Mouse (Mus musculus): ENCODE measurements at regions not wholly inside any gene's neighbourhood (a gene's known extent, or its start where the extent isn't known, plus 50 kb on each side); places are given as distances from the start of the nearest gene placed in this dataset.
A peak's percentile ranks its signal among the peaks of the same experiment; 100 is the strongest.

DNA sequence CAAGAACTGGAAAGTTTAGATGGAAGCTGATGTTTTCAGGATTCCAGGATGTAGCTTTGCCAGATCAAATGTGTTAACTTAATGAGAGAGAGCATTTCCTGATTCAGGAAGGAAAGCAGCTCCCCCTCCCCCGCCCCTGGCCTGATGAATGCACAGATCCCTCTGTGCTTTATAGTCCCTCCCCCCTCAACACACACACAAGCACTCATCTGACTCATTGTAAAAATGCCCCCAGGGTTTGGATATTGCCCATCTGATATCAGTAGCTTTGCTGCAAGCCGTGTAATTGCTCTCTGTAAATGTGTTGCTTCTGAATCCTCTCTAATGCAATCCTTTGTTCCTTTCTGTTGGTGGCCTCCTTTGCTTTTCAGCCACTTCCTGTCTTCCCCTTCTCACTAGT is 221.5 kb upstream of the Cxxc4 start:
- no peak for DNase-seq (ENCODE audit: extremely low spot score, low spot score)
- peak overlapping the region; percentile 63 for H3K27ac ChIP-seq
- H3K27me3 ChIP-seq (ENCODE audit: poor library complexity, severe bottlenecking), result no peaks in the 10 kb centered on the region
- H3K9me3 ChIP-seq, result no peaks in the 10 kb centered on the region
- peaks cover 11% of the 10 kb centered on the region for H3K4me1 ChIP-seq
- H3K4me3 ChIP-seq, result no peak overlapping the region
- 59% methylated on average over 2 of the region's 2 CpGs for WGBS
- H3K36me3 ChIP-seq (replicated peaks), result no peaks in the 10 kb centered on the region

DNA sequence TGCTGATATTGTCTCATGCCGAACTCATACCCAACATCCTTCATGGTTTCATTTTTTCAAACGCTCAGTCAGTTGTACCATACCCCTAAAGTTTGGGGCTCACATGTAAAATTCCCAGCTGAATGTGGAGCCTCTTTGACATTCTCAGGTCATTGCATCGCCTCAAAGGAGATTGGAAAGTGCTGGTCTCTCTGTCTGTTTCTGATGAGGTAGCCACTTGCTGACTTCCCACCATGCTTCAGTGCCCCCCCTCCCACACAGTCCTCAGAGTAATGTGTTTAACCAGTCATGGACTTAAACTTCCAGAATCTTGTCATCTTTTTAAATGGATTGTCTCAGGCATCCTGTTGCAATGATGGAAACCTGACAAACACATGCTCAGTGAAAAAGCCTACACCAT is 220.9 kb upstream of the Cxxc4 start:
- Histone ChIP-seq H3K4me1 (peaks cover 11% of the 10 kb centered on the region), H3K27ac (no peak overlapping the region), H3K9me3 (no peaks in the 10 kb centered on the region), H3K36me3 (replicated peaks) (no peaks in the 10 kb centered on the region), H3K27me3 (ENCODE audit: poor library complexity, severe bottlenecking) (no peaks in the 10 kb centered on the region), H3K4me3 (no peak overlapping the region)
- no peak for DNase-seq (ENCODE audit: extremely low spot score, low spot score)
- WGBS, result 87% methylated on average over 3 of the region's 3 CpGs

DNA sequence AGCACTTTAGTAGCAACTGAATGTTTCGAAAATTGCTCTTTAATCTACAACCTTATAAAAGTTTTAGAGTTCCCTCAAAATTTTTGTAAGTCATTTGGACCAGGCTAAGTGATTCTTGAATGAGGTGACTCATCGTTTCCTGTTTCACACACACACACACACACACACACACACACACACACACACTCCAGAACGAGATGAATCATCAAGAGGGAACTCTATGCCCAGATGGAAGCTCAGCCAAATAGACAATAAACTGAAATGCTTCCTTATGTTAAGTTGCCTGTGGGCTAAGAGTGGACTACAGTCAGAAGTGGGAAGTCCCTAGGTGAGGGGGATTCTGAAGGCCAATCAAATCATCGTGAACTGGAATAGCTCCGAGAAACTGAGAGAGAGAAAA is 202.4 kb upstream of the Cxxc4 start:
- H3K4me3 ChIP-seq, result no peak overlapping the region
- H3K9me3 ChIP-seq, result no peaks in the 10 kb centered on the region
- WGBS, result 85% methylated on average over 5 of the region's 5 CpGs
- H3K27me3 ChIP-seq (ENCODE audit: poor library complexity, severe bottlenecking), result no peaks in the 10 kb centered on the region
- H3K36me3 ChIP-seq (replicated peaks), result no peaks in the 10 kb centered on the region
- no peak for DNase-seq (ENCODE audit: extremely low spot score, low spot score)
- H3K27ac ChIP-seq, result no peak overlapping the region
- H3K4me1 ChIP-seq, result no peaks in the 10 kb centered on the region

DNA sequence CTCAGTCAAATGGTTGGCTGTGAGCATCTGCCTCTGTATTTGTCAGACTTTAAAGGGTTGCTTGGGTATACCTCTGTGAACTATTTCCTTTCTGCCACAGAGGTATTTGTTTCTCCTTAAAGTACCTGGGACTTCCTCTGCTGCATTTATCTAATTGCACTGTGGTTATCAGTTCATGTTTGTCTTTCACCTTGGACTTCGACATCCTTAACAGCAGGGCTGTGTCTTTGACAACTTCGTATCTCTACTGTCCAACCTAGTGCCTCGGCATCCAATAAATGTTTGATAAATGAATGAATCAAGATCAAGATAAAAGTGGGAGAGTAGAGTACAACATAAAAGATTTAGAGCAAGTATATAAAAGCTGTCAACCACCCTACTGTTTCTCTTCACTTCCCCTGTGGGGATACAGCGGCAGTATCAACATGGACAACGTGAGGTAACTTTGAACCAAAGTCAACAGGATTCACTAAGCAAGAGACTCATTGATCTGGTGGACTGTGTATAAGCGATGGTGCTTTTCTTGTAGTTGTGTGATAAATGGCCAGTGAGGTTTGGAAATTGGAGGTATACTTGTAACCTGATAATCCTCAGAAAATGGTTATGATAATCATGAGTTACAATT is 199.9 kb upstream of the Cxxc4 start:
- Histone ChIP-seq H3K4me1 (no peaks in the 10 kb centered on the region), H3K4me3 (no peak overlapping the region), H3K36me3 (replicated peaks) (no peaks in the 10 kb centered on the region), H3K27ac (no peak overlapping the region), H3K9me3 (no peaks in the 10 kb centered on the region), H3K27me3 (ENCODE audit: poor library complexity, severe bottlenecking) (no peaks in the 10 kb centered on the region)
- WGBS, result 97% methylated on average over 6 of the region's 6 CpGs
- no peak for DNase-seq (ENCODE audit: extremely low spot score, low spot score)

DNA sequence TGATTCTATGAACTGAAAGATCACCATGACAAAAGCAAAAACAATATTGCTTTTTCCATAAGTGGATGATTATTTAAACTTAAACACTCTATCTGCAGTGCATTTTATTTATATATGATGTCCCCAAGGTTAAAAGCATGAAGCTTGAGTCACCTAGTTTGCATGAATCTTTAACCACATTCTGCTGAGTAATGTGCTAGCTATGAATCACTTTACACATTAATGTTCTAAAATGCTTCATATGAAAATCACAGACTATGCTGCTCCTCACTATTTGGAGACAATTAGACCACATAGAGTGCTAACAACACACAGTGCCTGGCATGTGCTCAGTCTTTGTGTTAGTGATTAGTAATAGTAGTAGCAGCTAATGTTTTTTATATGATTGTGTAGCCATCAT is 185.6 kb upstream of the Cxxc4 start:
- no peak overlapping the region for H3K27ac ChIP-seq
- no peaks in the 10 kb centered on the region for H3K9me3 ChIP-seq
- H3K4me1 ChIP-seq, result no peaks in the 10 kb centered on the region
- H3K27me3 ChIP-seq (ENCODE audit: poor library complexity, severe bottlenecking), result no peaks in the 10 kb centered on the region
- H3K4me3 ChIP-seq, result no peak overlapping the region
- DNase-seq (ENCODE audit: extremely low spot score, low spot score), result no peak
- no peaks in the 10 kb centered on the region for H3K36me3 ChIP-seq (replicated peaks)

DNA sequence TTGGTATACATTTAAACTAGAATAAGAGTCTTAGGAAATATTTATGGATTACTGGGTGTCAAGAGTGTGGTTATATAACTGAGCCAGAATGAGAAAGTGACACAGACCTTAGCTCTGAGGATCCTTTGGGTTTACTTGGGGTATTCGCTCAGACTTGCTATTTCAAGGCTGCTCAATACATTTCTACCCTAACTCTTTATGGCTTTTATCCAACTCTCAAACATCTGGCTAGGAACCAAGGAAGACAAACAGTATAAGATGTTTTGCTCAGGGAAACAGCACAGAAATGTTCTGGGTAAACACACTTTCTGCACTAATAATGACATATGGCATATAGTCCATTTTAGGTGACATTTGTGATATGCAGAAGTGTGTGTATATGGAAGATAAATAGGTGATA is 153.8 kb upstream of the Cxxc4 start:
- Histone ChIP-seq H3K9me3 (peaks cover 6% of the 10 kb centered on the region; the same call in 1 of the 2 replicates), H3K36me3 (replicated peaks) (no peaks in the 10 kb centered on the region), H3K27ac (no peak overlapping the region), H3K4me1 (no peaks in the 10 kb centered on the region), H3K4me3 (no peak overlapping the region), H3K27me3 (ENCODE audit: poor library complexity, severe bottlenecking) (no peaks in the 10 kb centered on the region)
- whole genome bisulfite sequencing, result 91% methylated on average over 1 of the region's 1 CpGs
- DNase-seq (ENCODE audit: extremely low spot score, low spot score), result no peak

DNA sequence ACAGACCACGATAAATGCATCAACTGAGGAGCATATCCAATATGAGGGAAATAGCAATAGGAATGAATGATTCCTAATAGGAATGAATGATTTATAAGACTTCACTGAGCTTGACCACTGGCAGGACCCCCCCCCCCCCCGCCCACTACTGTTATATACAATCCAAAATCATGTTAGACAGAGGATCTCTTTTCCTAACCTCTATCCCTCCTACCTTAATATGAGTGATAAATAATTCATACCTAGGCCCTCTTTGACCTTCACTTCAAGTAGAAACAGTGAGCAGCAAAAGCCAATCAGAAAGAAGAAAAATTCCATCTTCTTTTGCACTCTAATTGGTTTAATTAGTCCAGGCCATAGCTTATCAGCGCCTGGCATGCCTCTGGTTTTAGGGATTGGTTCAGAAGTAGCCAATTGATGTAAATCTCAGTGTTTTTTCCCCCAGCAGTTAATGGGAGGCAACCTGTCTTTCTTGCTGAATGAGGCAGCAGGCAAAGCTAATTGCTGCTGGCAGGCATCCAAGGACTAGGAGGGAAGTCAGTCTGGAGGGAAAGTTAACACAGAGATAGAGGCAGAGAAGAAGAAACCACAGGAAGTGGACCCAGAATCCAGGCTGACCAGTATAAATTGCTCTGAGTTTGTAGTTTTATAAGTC is 136.7 kb upstream of the Cxxc4 start:
- Histone ChIP-seq H3K9me3 (no peaks in the 10 kb centered on the region), H3K4me3 (no peak overlapping the region), H3K27me3 (ENCODE audit: poor library complexity, severe bottlenecking) (no peaks in the 10 kb centered on the region), H3K36me3 (replicated peaks) (no peaks in the 10 kb centered on the region), H3K27ac (0 out of 2 replicates have a peak overlapping the region, but pooled peaks have one; percentile 16), H3K4me1 (peaks cover 27% of the 10 kb centered on the region)
- DNase-seq (ENCODE audit: extremely low spot score, low spot score), result peak; percentile 17
- 66% methylated on average over 3 of the region's 3 CpGs for WGBS

DNA sequence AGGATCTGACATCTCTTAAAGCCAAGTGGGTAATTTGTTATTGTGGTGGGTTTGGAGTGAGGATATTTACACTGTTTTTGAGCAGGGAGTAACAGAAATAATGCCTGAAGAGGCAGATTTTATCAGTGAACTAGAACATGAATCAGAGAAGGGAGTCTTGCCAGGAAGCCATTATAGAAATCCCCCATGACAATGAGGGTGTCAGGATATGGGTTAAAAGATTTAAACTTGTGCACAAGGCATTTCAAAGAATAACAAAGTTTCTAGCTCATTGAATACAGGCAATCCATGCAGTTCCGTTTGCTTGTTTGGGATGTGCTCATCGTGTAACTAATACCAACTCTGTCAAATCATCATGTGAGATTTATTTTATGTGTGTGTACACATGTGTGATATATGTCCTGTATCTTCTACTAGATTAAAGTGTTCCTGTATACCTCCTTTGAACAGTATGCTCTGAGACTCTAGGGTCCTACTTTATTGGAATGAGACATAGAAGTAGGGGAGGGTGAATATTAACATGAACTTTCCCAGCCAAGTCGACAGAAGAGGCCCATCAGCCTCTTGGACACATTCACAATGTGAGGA is 134.0 kb upstream of the Cxxc4 start:
- Histone ChIP-seq H3K9me3 (no peaks in the 10 kb centered on the region), H3K27ac (no peak overlapping the region), H3K36me3 (replicated peaks) (no peaks in the 10 kb centered on the region), H3K27me3 (ENCODE audit: poor library complexity, severe bottlenecking) (no peaks in the 10 kb centered on the region), H3K4me3 (no peak overlapping the region), H3K4me1 (peaks cover 22% of the 10 kb centered on the region)
- WGBS, result 79% methylated on average over 3 of the region's 3 CpGs
- no peak for DNase-seq (ENCODE audit: extremely low spot score, low spot score)

DNA sequence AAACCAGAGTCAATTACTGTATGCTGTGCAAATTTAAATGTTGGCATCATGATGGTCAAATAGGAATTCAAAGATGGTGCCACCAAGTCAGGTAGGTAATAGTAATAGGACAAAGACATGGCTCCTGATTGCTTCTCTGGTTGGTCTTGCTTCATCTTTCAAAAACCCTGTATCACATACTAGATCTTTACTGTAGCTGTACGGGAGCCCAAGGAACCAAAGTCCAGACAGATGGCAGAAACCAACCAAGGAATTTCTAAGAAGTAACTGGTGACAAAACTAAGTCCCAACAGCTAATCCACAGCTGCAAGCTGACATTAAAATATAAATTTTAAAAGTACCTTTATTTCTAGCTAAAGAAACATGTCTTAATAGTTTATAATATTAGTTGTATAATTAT is 131.7 kb upstream of the Cxxc4 start:
- H3K4me1 ChIP-seq, result peaks cover 7% of the 10 kb centered on the region
- WGBS, result 89% methylated on average over 1 of the region's 1 CpGs

DNA sequence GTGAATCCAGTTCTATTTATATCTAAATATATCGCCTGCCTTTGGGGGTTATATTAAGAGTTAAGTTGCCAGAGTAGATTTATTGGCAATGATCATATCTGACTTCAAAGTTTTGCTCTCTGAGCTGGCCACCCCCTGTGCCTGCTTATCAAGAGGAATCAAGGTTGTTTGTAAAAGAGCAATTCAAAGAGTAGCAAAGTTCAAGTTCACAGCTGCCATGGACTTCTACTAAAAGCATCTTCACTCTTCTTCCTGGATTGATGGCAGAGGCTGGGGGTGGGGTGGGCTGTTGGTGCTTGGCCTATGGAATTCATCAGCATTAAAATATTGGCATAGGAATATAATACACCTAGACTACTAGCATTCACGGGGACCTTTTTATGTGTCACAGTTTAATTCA is 131.2 kb upstream of the Cxxc4 start:
- no peaks in the 10 kb centered on the region for H3K27me3 ChIP-seq (ENCODE audit: poor library complexity, severe bottlenecking)
- H3K36me3 ChIP-seq (replicated peaks), result no peaks in the 10 kb centered on the region
- no peak overlapping the region for H3K4me3 ChIP-seq
- no peaks in the 10 kb centered on the region for H3K9me3 ChIP-seq
- no peak for DNase-seq (ENCODE audit: extremely low spot score, low spot score)
- 96% methylated on average over 2 of the region's 2 CpGs for WGBS
- peaks cover 2% of the 10 kb centered on the region for H3K4me1 ChIP-seq
- H3K27ac ChIP-seq, result no peak overlapping the region

More for the DNA sequence above, 131.7 kb upstream of the Cxxc4 start:
- H3K36me3 ChIP-seq (replicated peaks), result no peaks in the 10 kb centered on the region
- DNase-seq (ENCODE audit: extremely low spot score, low spot score), result no peak
- H3K27me3 ChIP-seq (ENCODE audit: poor library complexity, severe bottlenecking), result no peaks in the 10 kb centered on the region
- H3K9me3 ChIP-seq, result no peaks in the 10 kb centered on the region
- no peak overlapping the region for H3K27ac ChIP-seq
- H3K4me3 ChIP-seq, result no peak overlapping the region

DNA sequence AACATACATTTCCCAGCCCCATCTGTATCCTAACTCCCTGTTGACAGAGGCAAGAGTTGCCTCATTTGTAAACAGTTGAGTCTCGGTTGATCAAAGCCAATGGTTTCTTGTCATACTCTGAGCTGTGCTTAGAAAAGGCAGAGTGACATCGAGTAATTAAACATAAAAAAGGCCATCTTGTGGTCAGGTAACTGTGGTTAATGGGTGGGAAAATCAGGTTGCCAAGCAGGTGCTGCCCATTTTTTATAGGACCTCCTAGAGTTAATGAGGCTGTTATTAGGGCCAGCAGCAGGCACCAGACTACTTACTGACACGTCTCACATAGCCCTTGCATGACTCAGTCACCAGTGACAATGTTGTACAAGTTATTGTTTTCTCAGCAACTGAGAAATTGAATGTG is 130.7 kb upstream of the Cxxc4 start:
- 80% methylated on average over 3 of the region's 3 CpGs for WGBS
- Histone ChIP-seq H3K36me3 (replicated peaks) (no peaks in the 10 kb centered on the region), H3K27ac (no peak overlapping the region), H3K4me3 (no peak overlapping the region), H3K9me3 (no peaks in the 10 kb centered on the region), H3K27me3 (ENCODE audit: poor library complexity, severe bottlenecking) (no peaks in the 10 kb centered on the region), H3K4me1 (no peaks in the 10 kb centered on the region)
- DNase-seq (ENCODE audit: extremely low spot score, low spot score), result no peak

DNA sequence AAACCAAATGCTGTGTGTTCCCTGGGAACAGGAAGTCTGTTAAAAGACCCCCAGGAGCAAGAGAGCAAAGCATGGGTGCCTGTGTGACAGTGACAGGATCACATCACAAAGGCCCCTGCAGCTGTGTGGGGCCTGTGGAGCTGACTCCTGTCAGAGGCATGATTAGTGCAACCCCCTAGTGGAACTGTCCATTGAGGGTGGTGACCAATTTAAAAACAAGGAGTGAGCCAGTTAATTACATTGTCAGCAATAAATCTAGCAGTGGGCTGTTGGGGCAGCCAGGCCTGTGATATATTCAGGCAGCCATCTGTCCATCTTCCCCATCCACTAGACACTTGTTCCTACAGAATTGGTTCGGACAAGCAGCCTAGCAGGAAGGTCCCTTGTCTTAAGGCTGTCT is 121.8 kb upstream of the Cxxc4 start:
- WGBS, result 48% methylated on average over 1 of the region's 1 CpGs
- Histone ChIP-seq H3K4me1 (peaks cover 22% of the 10 kb centered on the region), H3K36me3 (replicated peaks) (no peaks in the 10 kb centered on the region), H3K27me3 (ENCODE audit: poor library complexity, severe bottlenecking) (no peaks in the 10 kb centered on the region), H3K4me3 (no peak overlapping the region), H3K9me3 (no peaks in the 10 kb centered on the region), H3K27ac (peak overlapping the region; percentile 41; the same call in 1 of the 2 replicates)
- no peak for DNase-seq (ENCODE audit: extremely low spot score, low spot score)

DNA sequence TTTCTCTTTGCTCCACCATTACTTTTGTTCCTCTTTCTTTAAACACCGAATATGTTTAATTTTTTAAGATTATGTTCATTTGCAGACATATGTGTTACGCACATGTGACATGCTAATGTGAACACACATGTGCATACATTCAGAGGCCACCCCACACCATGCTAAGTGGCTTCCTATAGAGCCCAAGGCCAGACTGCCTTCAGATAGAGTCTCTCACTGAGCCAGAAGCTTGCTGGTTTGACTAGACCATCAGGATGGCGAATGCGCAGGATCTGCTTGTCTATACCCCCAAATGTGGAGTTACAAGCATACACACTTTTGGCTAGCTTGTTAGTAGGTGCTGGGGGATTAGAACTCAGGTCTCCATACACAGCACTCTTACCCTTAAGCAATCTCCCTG is 121.3 kb upstream of the Cxxc4 start:
- DNase-seq (ENCODE audit: extremely low spot score, low spot score), result no peak
- no peaks in the 10 kb centered on the region for H3K27me3 ChIP-seq (ENCODE audit: poor library complexity, severe bottlenecking)
- 95% methylated on average over 4 of the region's 4 CpGs for WGBS
- H3K4me1 ChIP-seq, result peaks cover 22% of the 10 kb centered on the region
- peak overlapping the region; percentile 41; the same call in 1 of the 2 replicates for H3K27ac ChIP-seq
- no peaks in the 10 kb centered on the region for H3K9me3 ChIP-seq
- no peaks in the 10 kb centered on the region for H3K36me3 ChIP-seq (replicated peaks)
- H3K4me3 ChIP-seq, result no peak overlapping the region
